Mouse (Mus musculus): ENCODE data around the gene Dmac2.

DNA sequence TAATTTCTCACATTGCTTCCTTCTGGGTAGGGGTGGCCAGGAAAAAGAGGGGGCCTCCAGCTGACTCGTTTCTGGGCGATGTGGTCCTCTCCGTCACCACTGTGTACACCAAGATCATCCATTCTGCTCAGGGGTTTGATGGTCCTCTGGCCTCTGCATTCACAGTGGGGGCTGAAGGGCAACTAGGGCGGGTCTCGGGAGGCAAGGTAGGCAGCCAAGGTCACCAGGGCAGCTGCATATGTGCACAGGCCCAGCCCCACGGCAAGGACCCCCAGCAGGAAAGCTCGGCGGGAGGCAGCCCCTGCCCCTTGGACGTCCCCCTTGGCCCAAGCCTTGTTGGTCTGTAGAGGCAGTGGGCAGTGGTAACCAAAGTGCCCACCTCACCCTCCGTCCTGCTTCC lies 49.9 kb downstream of the Dmac2 start:
- TF ChIP-seq CTCF (IDR thresholded peaks at IDR 0.05; ENCODE audit: low read depth) (no peak), EP300 (IDR thresholded peaks at IDR 0.05; ENCODE audit: low read depth) (no peak)
